Mouse (Mus musculus): ENCODE results near the gene Unc93b1. TPM values are rescaled to one million over a fixed set of nuclear protein-coding genes. Genes with fewer than 3 reads are reported as not detected.

Unc93b1 gene
- total RNA-seq, 4 experiments from 2014 or later, result 12.1 to 49.4 (median 31.1) TPM

DNA sequence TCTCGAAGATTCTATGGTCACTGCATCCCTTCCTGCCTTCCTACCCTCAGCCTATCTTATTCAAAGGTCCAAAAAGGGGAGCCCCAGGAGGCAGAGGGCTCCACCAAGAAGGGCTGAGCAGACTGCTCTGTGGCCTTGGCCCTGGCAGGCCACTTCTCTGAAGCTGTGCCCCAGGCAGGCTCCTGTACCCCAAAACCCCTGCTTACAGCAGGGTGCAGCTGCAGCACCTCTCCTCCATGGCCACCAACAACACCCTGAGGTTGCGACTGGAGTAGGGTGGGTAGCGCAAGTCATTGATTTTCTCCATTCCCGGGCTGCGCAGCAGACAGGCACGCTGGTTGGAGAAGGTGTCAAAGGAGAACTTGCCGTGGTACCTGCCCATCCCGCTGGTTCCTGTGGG is 21.3 kb upstream of the Unc93b1 start:
- no peak for DNase-seq (ENCODE audit: low spot score in 2 of 2)

GRCm38 (mm10) chr19:3914535-3914934 is 20.5 kb upstream of the Unc93b1 start:
- DNase-seq (ENCODE audit: low spot score in 2 of 2), result no peak

GRCm38 (mm10) chr19:3916727-3917126 is 18.3 kb upstream of the Unc93b1 start:
- no peak for DNase-seq (ENCODE audit: low spot score in 2 of 2)

DNA sequence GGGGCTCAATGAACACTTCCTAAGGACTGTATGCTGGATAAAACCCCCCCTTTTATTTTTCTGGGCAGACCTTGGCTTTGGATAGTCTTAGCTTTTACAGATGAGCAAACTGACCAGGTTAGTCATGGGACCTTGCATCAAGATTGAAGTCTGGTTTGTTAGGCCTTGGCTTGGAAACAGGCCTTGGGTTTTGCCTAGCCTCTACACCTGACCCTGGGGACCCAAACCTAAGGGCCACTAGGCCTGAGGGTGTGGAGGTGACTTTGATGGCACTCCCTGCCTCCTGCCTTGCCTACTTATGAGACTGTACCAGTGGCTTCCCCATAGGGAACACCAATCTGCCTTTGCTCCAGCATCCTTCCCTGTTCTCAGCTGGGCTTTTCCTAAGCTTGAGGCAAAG is 15.1 kb upstream of the Unc93b1 start:
- no peak for DNase-seq (ENCODE audit: low spot score in 2 of 2)

DNA sequence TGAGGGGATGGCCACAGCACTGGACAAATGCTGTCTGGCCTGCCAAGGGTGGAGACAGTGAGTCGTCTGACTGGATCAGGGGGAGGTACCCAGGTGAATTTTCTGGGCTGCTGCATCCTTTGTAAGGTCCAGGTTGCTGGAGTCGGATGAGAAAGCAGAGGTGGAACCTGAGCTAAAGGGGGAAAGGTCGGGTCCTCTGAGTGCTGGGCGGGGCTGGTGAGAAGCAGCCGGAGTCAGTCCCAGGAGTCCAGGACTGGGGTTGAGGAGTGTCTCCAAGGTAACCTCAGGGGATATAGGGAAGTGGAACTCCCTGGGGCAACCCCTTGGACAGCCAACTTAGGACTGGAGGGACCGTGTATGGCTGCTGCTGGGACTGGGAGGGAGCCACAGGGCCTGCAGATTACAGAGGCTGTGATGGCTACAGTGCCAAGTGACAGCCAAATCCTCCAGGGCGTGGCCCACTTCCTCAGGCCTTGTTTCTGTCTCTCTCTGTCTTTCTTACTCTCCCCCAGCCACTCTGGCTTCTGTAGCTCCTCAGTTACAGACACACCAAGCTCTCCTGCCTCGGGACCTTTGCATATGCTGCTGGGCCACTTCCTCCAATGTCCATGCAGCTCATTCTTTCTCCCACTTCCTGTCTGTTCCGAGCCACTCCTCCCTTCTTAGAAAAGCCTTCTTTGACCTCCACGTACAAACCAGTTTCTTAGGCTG is 12.2 kb upstream of the Unc93b1 start:
- no peak for DNase-seq (ENCODE audit: low spot score in 2 of 2)

DNA sequence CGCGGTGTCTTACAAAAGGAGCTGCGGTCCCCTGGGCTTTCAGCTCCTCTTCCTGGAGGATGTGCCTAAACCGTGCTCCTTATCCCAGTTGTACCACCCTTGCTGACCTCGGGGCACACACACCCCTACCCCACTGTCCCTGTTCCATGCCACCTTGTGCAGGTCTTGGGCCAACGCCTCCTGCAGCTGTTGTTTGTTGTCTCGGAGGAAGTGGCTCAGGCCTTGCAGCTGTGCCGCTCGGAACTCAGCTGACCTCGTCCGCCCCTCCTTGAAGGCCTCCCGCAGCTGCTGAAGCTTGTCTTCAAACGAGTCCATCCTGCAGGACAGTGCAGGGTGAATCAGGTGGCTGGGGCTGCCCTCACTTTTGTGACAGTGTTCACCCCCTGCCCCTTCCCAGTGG is 11.4 kb upstream of the Unc93b1 start:
- no peak for DNase-seq (ENCODE audit: low spot score in 2 of 2)

- DNase-seq (ENCODE audit: low spot score in 2 of 2), result no peak
These were observed 10.8 kb upstream of the Unc93b1 start for GRCm38 (mm10) chr19:3924190-3924589.

DNA sequence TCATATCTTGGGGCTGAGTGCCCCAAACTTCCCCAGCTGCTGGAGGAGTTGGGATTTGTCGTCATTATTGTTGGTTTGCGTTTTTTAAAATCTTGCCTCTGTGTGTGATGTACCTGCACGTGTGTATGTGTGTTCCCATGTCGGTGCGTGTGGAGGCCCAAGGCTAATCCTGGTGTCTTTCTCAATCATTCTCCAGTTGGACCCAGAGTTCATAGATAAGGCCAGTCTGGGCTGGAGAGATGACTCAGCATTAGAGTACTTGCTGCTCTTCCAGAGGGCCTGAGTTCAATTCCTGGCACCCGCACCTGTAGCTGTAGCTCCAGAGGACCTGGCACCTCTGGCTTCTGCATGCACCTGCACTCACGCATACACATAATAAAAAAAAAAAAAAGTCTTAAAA is 10.1 kb upstream of the Unc93b1 start:
- no peak for DNase-seq (ENCODE audit: low spot score in 2 of 2)

GRCm38 (mm10) chr19:3925859-3926258 is 9.1 kb upstream of the Unc93b1 start:
- no peak for DNase-seq (ENCODE audit: low spot score in 2 of 2)

GRCm38 (mm10) chr19:3926279-3926678 is 8.7 kb upstream of the Unc93b1 start:
- DNase-seq (ENCODE audit: low spot score in 2 of 2), result no peak

- no peak for DNase-seq (ENCODE audit: low spot score in 2 of 2)
These were observed 8.3 kb upstream of the Unc93b1 start for GRCm38 (mm10) chr19:3926685-3927084.

DNA sequence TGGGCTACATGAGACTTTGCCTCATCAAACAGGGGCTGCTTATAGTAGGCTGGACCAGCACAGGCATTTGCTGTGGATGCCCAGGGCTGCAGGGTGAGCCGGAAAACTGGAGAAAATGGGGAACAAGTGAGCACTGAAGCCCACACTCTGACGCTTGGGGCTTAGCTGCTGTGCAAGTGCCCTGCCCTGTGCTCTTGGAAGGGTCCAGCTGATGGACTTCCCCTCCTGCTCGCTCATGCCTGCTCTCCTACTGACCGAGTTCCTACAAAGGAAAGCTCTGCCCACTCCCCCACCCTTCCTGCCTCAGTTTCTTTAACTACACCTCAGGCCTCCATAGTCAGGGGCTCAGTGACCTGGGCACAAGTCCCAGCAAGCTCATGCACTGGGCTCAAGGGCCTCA is 7.0 kb upstream of the Unc93b1 start:
- DNase-seq (ENCODE audit: low spot score in 2 of 2), result no peak

DNA sequence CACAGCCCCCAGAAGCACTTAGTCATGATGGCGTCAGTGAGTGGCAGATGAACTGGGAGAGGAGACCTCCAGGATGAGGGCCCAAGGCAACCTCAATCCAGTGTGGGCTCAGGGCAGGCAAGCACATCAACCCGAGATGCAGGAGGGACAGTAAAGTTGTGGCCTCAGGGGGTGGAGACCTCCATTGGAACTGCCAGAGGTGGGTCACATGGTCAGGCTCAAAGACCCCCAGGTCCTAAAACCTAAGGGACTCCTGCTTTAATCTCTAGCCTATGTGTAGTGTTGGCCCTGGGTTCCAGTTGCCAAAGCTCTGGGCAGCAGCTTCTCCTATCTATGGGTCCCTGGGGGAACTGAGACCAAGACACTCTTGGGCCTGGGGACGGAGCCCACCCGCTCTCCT is 6.2 kb upstream of the Unc93b1 start:
- DNase-seq (ENCODE audit: low spot score in 2 of 2), result no peak

DNA sequence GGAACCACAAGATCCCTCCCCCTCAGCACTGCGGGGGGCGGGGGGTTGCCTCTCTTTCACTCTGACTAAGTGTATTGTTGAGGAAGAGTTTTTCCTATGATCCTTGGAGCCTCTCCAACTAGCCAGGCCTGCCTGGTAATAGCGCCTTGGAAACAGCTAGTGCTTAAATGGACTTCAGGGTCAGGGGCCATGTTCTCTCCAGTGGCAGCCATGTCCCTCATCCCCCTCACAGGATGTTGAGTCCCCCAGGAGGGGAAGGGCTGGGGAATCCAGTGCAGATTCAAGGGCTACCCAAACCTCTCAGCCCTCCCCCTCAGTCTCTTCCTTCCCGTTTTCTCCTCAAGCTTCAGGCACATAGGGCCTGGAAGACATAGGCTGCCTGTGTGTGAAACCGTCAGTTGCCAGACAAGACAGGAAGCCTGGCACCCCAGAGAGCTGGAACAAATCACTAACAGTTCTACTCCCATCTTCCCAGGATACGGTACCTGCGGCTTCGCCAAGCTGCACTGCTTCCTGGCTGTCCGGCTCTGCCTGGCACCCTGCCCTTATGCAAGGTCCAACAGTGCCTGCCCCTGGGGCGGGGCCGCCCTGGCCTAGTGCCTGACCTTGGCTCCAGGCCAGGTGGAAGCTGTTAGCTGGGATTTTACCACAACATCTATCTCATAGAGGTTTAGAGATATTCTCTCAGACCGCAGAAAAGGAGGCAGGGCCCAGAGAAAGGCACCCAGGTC is 5.6 kb upstream of the Unc93b1 start, which contains the start of gene Aldh3b1:
Aldh3b1 (minus strand) TSS at position 598 of the 731 bp plus-strand sequence.
- DNase-seq (ENCODE audit: low spot score in 2 of 2), result peak in 1 of 2 experiments; percentile 72

DNA sequence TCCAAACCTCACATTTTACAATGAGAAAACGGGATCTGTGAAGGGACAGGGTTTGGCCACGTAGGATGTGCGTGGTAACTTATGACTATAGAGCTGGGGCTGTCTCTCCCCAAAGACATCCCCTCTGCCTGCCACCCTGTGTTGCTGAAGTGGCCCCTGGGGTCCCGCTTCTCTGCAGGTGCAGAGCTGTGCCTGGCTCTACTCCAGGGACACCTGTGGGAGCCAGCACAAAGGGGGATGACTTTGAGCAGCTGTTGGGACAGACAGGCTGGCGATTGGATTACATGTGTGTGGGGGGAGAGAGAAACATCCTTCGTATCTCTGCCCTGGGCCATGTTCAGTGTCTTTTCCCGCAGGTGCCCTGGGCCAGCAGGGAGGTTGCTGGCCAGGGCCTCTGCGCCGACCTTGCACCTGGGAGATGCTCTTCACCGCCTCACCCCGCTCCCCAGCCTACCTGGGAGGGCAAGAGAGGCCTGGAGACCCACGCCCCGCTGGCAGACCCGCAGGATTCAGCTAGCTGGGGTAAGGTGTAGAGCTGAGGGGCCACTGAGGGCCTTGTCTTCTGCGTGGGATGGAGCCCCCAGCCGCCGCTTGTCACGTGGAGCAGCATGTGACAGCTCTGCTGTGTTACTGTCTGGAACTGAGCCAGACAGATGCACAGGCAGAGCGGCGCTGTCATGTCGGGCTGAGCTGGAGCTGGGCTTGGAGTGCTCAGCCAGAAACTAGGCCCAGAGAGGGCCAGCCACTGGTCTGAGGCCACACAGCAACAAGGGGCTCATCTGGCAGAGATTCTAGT is 4.5 kb upstream of the Unc93b1 start:
- DNase-seq (ENCODE audit: low spot score in 2 of 2), result no peak

DNA sequence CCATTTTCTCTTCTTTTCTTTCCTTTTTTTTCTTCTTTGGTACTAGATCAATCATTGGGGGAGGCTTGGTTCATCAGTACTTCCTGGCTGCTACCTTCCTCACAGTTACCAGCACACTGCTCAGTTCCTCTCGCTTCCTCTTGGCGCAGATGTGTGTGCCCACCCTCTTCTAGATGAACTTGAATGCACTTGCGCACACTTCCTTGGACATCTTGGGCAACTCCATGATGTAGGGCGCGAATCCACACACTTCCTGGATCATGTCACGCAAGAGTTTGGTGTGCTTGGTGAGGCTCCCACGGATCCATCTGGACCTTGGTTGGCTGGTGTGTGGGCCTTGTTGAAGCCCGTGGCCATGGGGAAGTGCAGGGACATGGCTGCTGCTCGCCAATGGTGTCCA is 3.3 kb upstream of the Unc93b1 start:
- no peak for DNase-seq (ENCODE audit: low spot score in 2 of 2)

GRCm38 (mm10) chr19:3935896-3936850 is 1.2 kb downstream of the Unc93b1 start:
- no peak for DNase-seq (ENCODE audit: low spot score in 2 of 2)

DNA sequence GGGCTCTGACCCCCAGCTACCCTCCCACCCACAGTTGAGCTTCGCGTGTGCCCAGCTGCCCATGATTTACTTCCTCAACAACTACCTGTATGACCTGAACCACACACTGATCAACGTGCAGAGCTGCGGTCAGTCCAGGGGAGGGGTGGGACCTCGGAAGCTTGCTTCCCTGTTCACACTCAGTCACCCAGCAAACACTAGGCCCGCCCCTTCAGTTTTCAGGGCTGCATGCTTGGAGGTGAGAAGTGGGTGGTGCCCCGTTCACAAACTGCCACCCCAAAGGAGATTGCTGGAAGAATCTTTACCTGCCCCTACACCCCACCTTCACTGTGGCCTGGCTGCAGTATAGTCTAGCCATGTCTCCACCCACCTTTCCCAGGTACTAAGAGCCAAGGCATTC is 7.3 kb downstream of the Unc93b1 start:
- no peak for DNase-seq (ENCODE audit: low spot score in 2 of 2)

GRCm38 (mm10) chr19:3942986-3943735 is 8.2 kb downstream of the Unc93b1 start:
- DNase-seq (ENCODE audit: low spot score in 2 of 2), result no peak

- DNase-seq (ENCODE audit: low spot score in 2 of 2), result no peak
These were observed 11.0 kb downstream of the Unc93b1 start for GRCm38 (mm10) chr19:3945872-3946564.

Data from layer of hippocampus, adult 8-10 months (tissue).